Mouse (Mus musculus) testis, adult 2 months (tissue): ENCODE measurements around the gene Ralgds.

ENCODE experiments used
- CTCF ChIP-seq: fragments of 200-500 bp; IDR thresholded peaks from 2 replicates; pipeline ENCODE4 v1.5.1; 2012; ENCODE audit warnings: low read depth, mild to moderate bottlenecking, inconsistent platforms, low read length, moderate library complexity; ENCODE audit not compliant: control insufficient read depth, insufficient read depth, insufficient replicate concordance
- POLR2A ChIP-seq: fragments of 200-500 bp; IDR thresholded peaks from 2 replicates; pipeline ENCODE4 v1.6.1; 2012; ENCODE audit warnings: low read depth, mild to moderate bottlenecking, inconsistent platforms, low read length, moderate library complexity; ENCODE audit not compliant: control insufficient read depth

GRCm38 (mm10) chr2:28528354-28528730 lies 15.4 kb downstream of the Ralgds start:
- TF ChIP-seq CTCF, result no peak
- TF ChIP-seq POLR2A, result no peak
